Mouse (Mus musculus): ENCODE data around the gene Fut1. TPM values are rescaled to one million over a fixed set of nuclear protein-coding genes. Genes with fewer than 3 reads are reported as not detected.

Gene Fut1
- polyA plus RNA-seq, 1 experiment: not detected

DNA sequence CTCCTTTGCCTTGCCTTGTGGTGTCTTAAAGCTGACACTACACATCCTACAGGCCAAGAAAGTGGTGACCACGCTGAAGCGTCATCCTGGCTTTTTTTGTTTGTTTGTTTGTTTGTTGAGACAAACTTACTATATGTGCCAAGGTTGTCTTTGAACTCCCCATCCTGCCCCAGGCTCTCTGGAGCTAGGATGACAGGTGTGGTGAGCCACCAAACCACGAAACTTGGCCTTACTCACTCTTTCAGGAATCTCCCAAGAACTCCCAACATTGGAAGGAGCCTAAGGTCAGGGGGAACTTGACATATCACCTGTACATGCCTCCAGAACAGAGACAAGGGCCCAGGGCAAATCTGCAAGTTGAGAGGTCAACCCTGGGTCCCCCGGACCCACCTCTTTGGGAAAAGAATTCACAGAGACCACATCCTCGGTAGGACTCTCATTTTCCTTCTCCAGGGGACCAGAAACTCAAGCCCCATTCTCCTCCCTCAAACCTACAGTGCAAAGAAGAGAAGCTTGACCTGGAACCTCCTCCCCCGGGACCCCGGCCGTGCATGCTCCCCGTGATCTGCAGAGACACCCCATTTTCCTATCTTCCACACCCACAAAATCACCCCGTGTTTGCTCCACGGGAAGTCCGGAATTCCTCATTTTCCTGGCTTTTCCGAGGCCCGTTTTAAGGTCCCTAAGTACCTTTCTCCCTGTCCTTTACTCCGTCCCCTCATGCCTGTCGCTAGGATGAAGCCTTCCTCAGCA is 25.6 kb downstream of the Fut1 start:
- TF ChIP-seq GATA1 (IDR thresholded peaks at IDR 0.05; ENCODE audit: low read length): no peak

DNA sequence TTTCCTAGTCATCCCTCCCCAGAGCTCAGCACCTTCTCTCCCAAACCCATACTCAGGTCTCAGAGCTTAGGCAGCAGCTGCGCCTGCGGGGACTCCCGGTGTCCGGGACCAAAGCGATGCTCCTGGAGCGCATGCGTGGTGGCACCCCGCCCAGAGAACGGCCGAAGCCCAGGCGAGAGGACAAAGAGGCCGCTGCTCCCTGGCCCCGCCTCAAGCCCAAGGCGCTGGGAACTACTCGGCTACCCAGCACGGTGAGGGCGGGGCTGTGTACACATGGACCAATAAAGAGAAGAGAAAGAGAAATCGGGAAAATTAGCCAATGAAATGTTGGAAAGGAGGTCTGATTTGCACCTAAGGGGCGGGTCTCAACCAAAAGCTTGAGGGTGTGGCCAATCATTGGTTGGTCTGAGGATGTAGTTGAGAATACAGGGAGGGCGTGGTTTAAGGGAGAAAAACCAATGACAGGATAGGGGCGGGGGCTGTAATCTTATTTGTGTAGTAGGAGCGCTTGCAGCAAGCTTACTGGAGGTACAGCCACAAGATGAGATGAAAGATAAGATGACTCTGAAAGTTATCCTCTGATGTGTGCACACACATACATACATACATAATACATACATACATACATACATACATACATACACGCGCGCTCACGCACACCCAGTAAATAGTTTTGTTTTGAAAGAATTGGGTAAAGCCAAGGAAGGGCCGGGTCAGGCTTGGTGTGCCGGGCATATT is 26.5 kb downstream of the Fut1 start:
- no peak for TF ChIP-seq GATA1 (IDR thresholded peaks at IDR 0.05; ENCODE audit: low read length)

DNA sequence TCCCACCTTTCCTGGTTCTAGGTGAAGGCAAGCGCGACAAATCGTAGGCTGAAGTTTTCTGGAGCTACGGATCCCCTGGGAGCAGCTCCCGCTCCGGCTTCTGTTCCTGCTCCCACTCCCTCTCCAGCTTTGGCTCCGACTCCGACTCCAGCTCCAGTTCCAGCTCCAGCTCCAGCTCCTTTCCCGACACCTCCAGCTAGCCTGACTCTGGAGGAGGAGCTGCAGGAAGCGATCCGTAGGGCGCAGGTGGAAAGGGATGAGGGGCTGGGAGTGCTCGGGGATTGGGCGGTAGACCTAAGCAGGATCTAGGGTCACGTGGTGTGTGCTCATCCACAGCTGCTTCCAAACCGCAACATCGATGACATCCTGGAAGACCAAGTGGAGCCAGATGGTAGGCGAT is 27.1 kb downstream of the Fut1 start:
- no peak for TF ChIP-seq GATA1 (IDR thresholded peaks at IDR 0.05; ENCODE audit: low read length)

DNA sequence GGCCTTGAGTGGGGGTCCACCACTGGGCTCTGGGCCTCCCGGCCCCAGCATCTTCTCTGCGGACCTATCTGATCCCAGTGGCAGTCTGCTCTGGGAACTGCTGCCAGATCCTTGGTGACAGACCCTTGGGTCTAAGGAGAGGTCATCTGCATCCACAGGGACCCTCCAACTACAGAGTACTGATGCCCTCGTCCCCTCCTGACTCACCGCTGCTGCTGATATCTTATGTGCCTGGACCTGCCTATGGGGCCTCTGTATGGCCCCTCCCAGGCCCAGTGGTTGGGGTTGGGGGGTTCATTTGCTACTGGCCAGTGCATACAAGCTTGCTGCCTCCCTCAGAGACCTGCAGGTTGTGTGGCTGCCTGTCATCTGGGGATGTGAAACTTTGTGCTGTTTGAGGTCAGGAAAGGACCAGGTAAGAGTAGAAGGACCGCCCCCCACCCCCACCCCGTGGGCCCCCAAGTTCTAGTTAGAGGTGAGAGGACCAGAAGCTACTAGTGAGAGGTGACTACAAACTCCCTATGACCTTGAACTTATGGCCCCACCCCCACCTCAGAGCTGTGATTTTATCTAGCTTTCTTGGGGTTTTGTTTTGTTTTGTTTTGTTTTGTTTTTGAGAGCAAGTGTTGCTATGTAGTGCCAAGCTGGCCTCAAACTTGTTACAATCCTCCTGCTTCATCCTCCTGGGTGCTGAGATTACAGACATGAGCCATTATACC is 27.9 kb downstream of the Fut1 start:
- TF ChIP-seq GATA1 (IDR thresholded peaks at IDR 0.05; ENCODE audit: low read length): no peak

DNA sequence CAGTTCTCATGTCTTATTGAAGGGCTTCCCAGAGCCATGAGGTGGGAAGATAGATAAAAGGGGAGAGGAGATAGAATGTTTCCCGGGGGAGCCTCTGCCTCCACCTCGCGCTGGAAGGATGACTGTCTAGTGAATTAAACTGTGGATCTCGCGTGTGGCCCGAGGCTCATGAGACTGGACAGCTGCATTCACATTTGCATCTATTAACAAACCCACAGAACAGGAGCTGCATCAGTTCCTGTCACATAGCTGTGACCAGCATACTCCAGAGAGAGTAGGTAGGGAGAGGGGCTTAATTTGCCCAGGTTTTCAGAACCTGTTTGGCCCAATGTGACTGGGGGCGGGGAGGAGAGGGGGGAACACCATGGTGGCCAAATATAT is 28.5 kb downstream of the Fut1 start:
- no peak for TF ChIP-seq GATA1 (IDR thresholded peaks at IDR 0.05; ENCODE audit: low read length)

DNA sequence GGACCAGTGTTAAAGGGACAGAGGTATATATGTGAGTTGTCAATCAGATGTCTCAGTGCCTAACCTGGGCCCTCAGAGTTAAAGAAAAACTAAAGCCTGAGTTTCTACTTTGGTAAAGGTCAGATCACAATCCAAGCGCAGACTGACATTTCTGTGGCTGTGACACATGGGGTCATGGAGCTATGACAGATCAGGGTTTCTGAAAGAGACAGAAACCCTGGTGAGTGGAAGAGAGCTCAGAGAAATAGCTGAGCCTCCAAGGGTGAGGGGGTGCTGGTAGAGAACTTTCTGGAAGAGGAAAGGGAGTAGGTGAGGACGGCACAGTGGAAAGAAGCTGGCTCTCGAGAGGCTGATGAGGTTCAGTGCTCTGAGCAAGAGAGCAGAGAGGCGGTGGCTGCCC is 29.6 kb downstream of the Fut1 start:
- TF ChIP-seq GATA1 (IDR thresholded peaks at IDR 0.05; ENCODE audit: low read length): no peak

DNA sequence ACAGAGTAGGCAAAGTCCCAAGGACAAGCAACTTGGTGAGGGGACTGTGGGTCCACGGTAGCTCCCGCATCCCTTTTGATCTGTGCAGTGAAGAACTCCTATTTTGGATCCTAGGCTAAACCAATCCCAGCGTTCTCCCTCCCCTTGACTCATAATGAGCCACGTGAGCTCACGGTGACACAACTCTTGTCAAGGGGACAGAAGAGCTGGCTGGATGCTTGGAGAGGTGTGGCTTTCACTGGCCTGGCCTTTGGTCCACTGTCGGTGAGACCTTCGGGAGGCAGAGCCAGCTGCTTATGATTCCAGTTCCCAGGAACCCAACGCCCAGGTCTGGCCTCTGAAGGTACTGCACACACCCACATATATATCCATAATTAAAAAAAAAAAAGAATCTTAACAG is 32.3 kb downstream of the Fut1 start:
- TF ChIP-seq GATA1 (IDR thresholded peaks at IDR 0.05; ENCODE audit: low read length): no peak

DNA sequence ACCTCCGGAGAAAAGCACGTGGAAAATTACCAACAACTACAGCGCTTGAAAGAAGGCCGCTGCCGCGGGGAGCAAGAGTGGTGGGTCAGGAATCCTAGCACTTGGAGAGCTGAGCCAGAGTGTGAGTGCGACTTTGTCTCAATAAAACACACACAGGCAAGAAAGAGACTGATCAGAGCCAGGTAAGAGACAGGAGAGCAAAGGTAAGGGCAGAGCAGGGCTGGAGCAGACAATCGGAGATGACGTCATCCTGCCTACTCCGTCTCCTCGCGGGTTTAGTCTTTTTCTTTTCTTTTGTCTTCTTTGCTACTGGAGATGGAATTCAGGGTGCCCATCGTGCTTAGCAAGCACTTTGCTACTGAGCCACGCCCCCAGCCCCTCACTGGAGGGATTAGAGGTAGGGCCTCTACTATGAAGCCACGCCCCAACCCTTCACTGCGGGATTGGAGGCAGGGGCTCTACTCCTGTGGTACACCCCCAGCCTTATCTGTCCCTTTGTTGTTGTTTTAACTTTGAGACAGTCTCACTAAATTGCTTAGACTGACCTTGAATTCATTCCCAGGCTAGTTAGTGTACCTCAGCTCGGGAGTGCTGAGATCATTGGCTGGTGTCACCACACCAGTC is 37.4 kb downstream of the Fut1 start:
- TF ChIP-seq GATA1 (IDR thresholded peaks at IDR 0.05; ENCODE audit: low read length): no peak

DNA sequence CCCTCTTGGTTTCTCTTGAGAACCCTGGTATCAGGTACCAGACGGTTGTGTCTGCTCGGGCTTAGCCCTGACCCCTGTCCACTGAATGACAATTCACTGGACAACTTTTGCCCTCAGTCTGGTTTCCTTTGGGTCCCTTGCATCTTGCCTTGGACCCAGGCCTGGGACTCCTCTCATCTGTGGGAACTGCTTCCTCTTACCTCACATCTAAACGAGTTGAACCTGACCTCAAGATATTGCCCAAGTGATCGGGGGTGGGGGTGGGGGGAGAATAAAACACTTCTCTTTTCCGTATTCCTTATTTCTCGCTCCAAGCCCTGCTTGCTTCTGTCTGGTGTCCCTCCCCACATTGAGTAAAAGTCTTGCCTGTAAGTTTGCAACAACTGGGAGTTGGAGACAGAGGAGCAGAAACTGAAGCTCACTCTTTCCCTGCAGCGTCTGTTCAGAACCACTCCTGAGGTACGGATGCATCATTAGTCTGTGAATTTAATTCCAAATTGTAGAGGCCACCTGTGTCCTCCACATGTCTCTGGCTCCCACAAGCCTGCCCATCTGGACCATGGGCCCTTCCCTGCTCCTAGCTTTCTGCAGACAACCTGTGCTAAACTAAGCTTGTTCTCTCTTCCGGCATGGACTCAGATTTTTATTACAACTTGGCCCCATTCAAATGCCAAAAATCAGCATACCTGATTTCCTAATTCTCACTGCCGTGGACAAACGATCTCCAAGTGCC is 43.8 kb downstream of the Fut1 start:
- no peak for TF ChIP-seq GATA1 (IDR thresholded peaks at IDR 0.05; ENCODE audit: low read length)

DNA sequence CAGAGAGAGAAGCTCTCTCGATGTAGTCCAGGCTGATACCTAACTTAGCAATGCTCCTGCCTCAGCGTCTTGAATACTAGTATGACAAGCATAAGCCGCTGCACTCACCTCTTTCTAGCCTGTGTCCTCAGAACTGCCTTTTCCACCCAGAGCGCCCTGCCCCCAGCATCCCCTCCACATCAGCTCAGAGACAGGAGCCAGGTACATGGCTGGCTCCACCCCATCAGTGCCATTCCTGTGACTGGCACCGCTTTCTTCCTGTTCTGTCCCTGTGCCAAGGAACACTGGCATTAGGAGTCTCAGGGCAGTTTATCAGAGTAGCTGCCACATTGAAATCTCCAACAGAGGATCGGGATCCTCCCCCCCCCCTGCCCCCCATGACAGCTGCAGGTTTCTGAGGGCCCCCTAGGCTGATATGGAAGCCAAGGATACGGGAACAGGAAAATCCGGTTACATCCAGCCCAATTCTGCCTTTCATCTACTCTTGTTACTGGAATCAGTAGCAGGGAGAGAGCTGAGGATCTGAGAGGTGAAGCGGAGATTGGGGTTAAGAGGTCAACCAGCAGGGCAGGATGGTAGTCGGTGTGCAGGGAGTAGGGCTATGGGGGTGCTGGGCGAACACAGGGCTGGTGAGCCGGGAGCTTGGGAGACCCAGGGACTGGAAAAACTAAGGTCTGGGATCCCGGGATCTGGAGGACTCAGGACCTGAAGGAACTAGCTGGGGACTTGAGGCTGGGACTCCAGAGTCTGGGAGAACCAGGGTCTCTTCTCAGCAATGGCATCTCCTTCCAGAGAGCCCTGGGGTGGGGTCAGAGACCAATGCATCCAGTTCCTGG is 48.4 kb downstream of the Fut1 start:
- no peak for TF ChIP-seq GATA1 (IDR thresholded peaks at IDR 0.05; ENCODE audit: low read length)

DNA sequence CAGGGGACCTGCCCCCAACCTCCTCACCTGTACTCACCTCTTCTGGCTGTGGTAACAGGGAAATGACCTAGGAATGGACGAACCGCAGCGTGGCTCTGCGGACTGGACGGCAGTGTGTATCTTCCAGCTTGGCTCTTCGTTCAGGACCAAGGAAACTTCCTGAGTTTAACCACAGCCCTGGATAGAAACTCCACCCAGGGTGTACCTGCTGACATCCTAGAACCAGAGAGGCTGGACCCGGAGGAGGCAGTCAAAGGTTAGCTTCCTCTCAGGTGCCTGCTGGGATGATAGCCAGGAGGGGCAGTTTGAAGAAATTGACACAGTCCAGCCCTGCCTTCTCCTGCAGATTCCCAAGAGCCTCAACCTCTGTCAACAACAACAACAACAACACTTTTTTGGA is 49.1 kb downstream of the Fut1 start, which contains the start of gene Fut2:
Gene Fut2 (minus strand): TSS at position 234 of the 400 bp plus-strand sequence.
- no peak for TF ChIP-seq GATA1 (IDR thresholded peaks at IDR 0.05; ENCODE audit: low read length)

DNA sequence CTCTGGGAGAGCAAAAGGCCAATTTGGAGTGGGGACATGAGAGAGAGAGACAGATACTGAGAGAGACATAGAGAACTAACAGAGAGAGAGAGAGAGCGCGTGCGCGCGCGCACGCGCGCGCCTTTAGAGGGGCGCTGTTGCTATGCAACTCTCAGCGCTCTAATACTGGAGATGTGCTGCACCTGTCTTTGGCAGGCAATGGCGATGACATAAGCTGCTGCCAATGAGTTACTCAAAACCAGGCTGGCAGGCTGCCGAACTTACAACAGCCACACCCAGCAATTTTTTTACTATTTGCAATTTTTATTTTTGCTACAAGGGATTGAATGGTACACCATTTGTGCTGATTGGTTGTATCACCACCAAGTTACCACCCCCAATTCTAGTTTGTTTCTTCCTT is 50.7 kb downstream of the Fut1 start:
- no peak for TF ChIP-seq GATA1 (IDR thresholded peaks at IDR 0.05; ENCODE audit: low read length)

DNA sequence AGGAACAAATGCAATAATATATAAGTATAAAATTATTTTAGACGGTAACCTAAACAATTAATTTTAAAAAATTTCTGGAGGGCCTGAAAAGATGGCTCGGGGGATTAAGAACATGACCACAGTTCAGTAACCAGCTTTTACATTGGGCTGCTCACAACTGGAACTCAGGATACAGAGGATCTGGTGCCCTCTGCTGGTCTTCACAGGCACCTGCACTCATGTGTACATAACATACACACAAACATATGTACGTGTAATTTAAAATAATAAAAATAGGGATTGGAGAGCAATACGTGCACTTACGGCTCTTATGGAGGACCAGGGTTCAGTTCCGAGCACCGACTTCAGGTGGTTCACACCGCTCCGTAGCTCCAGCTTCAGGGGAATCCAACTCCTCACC is 51.8 kb downstream of the Fut1 start:
- no peak for TF ChIP-seq GATA1 (IDR thresholded peaks at IDR 0.05; ENCODE audit: low read length)

Other genes with a start within 250 kb of the Fut1 start
- gene Lin7b, start 246.7 kb upstream of the Fut1 start, polyA plus RNA-seq (2012): 3.0 and 3.6 TPM in 2 replicates
- gene Snrnp70, start 221.5 kb upstream of the Fut1 start, polyA plus RNA-seq (2012): 1,207 and 1,386 TPM in 2 replicates
- not detected in 2 replicates for gene Kcna7, start 211.6 kb upstream of the Fut1 start, polyA plus RNA-seq (2012)
- 0.03 and 0.04 TPM in 2 replicates for gene Ntf5, start 203.6 kb upstream of the Fut1 start, polyA plus RNA-seq (2012)
- not detected in 2 replicates for gene Lhb, start 196.5 kb upstream of the Fut1 start, polyA plus RNA-seq (2012)
- 28.8 TPM in 2 replicates for gene Gys1, start 182.4 kb upstream of the Fut1 start, polyA plus RNA-seq (2012)
- gene Ruvbl2, start 179.2 kb upstream of the Fut1 start, polyA plus RNA-seq (2012): 887 and 1,231 TPM in 2 replicates
- 11,844 and 12,759 TPM in 2 replicates for gene Ftl1, start 157.4 kb upstream of the Fut1 start, polyA plus RNA-seq (2012)
- gene Bax, start 150.4 kb upstream of the Fut1 start, polyA plus RNA-seq (2012): 407 and 498 TPM in 2 replicates
- 1.7 and 2.0 TPM in 2 replicates for gene Tulp2, start 135.4 kb upstream of the Fut1 start, polyA plus RNA-seq (2012)
- not detected in 2 replicates for gene Gm45808, start 130.5 kb upstream of the Fut1 start, polyA plus RNA-seq (2012)
- 0.29 and 0.49 TPM in 2 replicates for gene Dhdh, start 128.5 kb upstream of the Fut1 start, polyA plus RNA-seq (2012)
- gene Nucb1, start 106.9 kb upstream of the Fut1 start, polyA plus RNA-seq (2012): 1,038 and 1,233 TPM in 2 replicates
- 87.1 and 135 TPM in 2 replicates for gene Ppp1r15a, start 91.0 kb upstream of the Fut1 start, polyA plus RNA-seq (2012)
- gene Plekha4, start 91.0 kb upstream of the Fut1 start, polyA plus RNA-seq (2012): 1.2 and 1.8 TPM in 2 replicates
- gene Hsd17b14, start 62.4 kb upstream of the Fut1 start, polyA plus RNA-seq (2012): 10.6 and 11.5 TPM in 2 replicates
- 83.5 and 192 TPM in 2 replicates for gene Bcat2, start 47.1 kb upstream of the Fut1 start, polyA plus RNA-seq (2012)
- gene Fgf21, start 1.8 kb upstream of the Fut1 start, polyA plus RNA-seq (2012): not detected in 2 replicates
- 0.11 and 0.14 TPM in 2 replicates for gene Izumo1, start 4.5 kb downstream of the Fut1 start, polyA plus RNA-seq (2012)
- gene Rasip1, start 10.2 kb downstream of the Fut1 start, polyA plus RNA-seq (2012): 1.2 and 1.6 TPM in 2 replicates
- not detected in 2 replicates for gene Mamstr, start 22.7 kb downstream of the Fut1 start, polyA plus RNA-seq (2012)
- not detected in 2 replicates for gene Fut2, start 49.1 kb downstream of the Fut1 start, polyA plus RNA-seq (2012)
- 0.11 TPM in 1 of 2 replicates, not detected in the other for gene Ntn5, start 66.7 kb downstream of the Fut1 start, polyA plus RNA-seq (2012)
- not detected in 2 replicates for gene Sec1, start 77.1 kb downstream of the Fut1 start, polyA plus RNA-seq (2012)
- 0.37 and 0.79 TPM in 2 replicates for gene Car11, start 82.6 kb downstream of the Fut1 start, polyA plus RNA-seq (2012)
- 22.4 and 28.4 TPM in 2 replicates for gene Dbp, start 87.8 kb downstream of the Fut1 start, polyA plus RNA-seq (2012)
- 18,264 and 20,873 TPM in 2 replicates for gene Rpl18, start 98.2 kb downstream of the Fut1 start, polyA plus RNA-seq (2012)
- 172 and 187 TPM in 2 replicates for gene Sphk2, start 100.7 kb downstream of the Fut1 start, polyA plus RNA-seq (2012)
- gene Fam83e, start 103.9 kb downstream of the Fut1 start, polyA plus RNA-seq (2012): 1.2 TPM in 2 replicates
- not detected in 2 replicates for gene Spaca4, start 108.5 kb downstream of the Fut1 start, polyA plus RNA-seq (2012)
- 0.03 and 0.04 TPM in 2 replicates for gene Lmtk3, start 166.4 kb downstream of the Fut1 start, polyA plus RNA-seq (2012)
- gene Sult2b1, start 167.4 kb downstream of the Fut1 start, polyA plus RNA-seq (2012): not detected in 2 replicates
- 117 and 133 TPM in 2 replicates for gene Cyth2, start 197.3 kb downstream of the Fut1 start, polyA plus RNA-seq (2012)
- 1.1 and 1.3 TPM in 2 replicates for gene Kcnj14, start 207.5 kb downstream of the Fut1 start, polyA plus RNA-seq (2012)
- gene Grwd1, start 213.7 kb downstream of the Fut1 start, polyA plus RNA-seq (2012): 126 and 128 TPM in 2 replicates